Mouse (Mus musculus) kidney, embryonic 16.5 days (tissue): ENCODE data around the gene Tnip3. TPM values are rescaled to one million over a fixed set of nuclear protein-coding genes. Genes with fewer than 3 reads are reported as not detected.

ENCODE experiments used
- ATAC-seq: fragments of 200-750 bp; cut with Nextera tagmentation; 2 replicates; pipeline ENCODE4 v1.8.0; 2017; ENCODE audit warnings: moderate TSS enrichment; ENCODE audit not compliant: low FRiP score, low TSS enrichment
- H3K27ac ChIP-seq: fragments of 300-500 bp; sonication (generic); 2 replicates; pipeline ENCODE4 v1.5.1; 2014; ENCODE audit warnings: low read length
- H3K27me3 ChIP-seq: fragments of 300-500 bp; sonication (generic); 2 replicates; pipeline ENCODE4 v1.6.1; 2014; ENCODE audit warnings: low read length, control low read depth, mixed read lengths; ENCODE audit not compliant: insufficient read depth
- H3K36me3 ChIP-seq: fragments of 300-500 bp; sonication (generic); 2 replicates; pipeline ENCODE4 v1.6.1; 2014; ENCODE audit warnings: low read length, control low read depth, mixed read lengths; ENCODE audit not compliant: insufficient read depth
- H3K4me1 ChIP-seq: fragments of 300-500 bp; sonication (generic); 2 replicates; pipeline ENCODE4 v1.6.1; 2014; ENCODE audit warnings: low read length, control low read depth, mixed read lengths; ENCODE audit not compliant: insufficient read depth
- H3K4me2 ChIP-seq: fragments of 300-500 bp; sonication (generic); replicated peaks from 2 replicates; pipeline ENCODE4 v1.6.1; 2014; ENCODE audit warnings: low read depth, low read length
- H3K4me3 ChIP-seq: fragments of 300-500 bp; sonication (generic); 2 replicates; pipeline ENCODE4 v1.5.1; 2014; ENCODE audit warnings: mild to moderate bottlenecking, low read length
- H3K9ac ChIP-seq: fragments of 300-500 bp; sonication (generic); replicated peaks from 2 replicates; pipeline ENCODE4 v1.6.1; 2014; ENCODE audit warnings: low read length
- H3K9me3 ChIP-seq: fragments of 300-500 bp; sonication (generic); 2 replicates; pipeline ENCODE4 v1.6.1; 2016; ENCODE audit warnings: low read length, control low read depth
- WGBS: fragments of 180-500 bp; shearing (Covaris S2); extraction: QIAGEN DNeasy Blood & Tissue Kit; methylation state at CpG from one replicate; pipeline ENCODE4 v1.1.7; 2014; 5-methylcytosine and 5-hydroxymethylcytosine counted together
- polyA plus RNA-seq: library from polyadenylated mRNA; unstranded; fragments of >200 nt; fragmentation: Nextera tagmentation; extraction: Ambion mirVana; gene quantifications from 2 replicates; pipeline ENCODE4 v1.2.1, GENCODE M21; 2015

Gene Tnip3
- polyA plus RNA-seq: 0.09 and 0.17 TPM in 2 replicates

DNA sequence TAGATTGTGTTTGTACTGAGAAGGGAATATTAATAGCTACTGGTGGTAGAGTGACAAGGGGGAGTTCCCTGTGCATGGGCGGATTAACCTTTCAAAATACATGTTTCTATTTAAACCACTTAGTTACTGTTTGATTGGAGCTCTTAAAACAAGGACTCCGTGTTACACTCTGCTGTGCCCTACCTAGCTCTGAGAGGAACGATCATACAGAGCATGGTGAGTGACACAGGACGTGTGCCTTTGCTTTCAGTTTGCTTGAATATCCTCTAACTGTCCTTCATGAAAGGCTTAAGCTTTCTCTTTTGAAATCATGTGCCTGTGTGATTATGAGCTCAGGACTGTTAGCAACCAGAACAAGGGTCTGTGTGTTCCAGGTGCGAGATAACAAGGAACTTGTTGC, at the start of gene Tnip3:
Tnip3 (plus strand) TSS at position 122 of the 400 bp plus-strand sequence.
- H3K4me1 ChIP-seq: no peaks in the 10 kb centered on the region
- H3K27ac ChIP-seq: no peak within 1 kb of the TSS
- H3K4me2 ChIP-seq: no peak within 1 kb of the TSS
- no peak for ATAC-seq
- H3K9ac ChIP-seq: no peak within 1 kb of the TSS
- H3K4me3 ChIP-seq: no peak within 1 kb of the TSS
- no peaks in the 10 kb centered on the region for H3K27me3 ChIP-seq
- 80% methylated on average over 5 of the region's 5 CpGs for WGBS
- no peaks in the 10 kb centered on the region for H3K36me3 ChIP-seq
- H3K9me3 ChIP-seq: no peaks in the 10 kb centered on the region

DNA sequence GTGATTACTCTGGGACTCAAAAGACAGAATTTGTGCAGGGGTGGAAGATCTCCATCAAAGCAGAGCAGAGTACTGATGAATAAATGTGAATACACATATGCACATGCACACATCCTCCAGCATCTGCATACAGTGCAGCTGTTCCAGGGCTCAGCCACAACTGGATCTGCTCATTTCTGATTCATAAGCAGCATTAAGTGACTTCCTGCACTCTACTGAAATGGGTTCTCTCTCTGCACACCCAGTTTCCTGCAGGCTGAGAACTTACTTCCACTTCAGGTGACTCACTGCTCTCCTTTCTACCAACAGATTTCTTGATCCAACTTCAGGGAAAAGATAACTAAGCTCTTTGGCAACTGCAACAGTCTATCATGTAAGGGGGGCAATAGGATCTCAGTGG, 26.3 kb upstream of the Tnip3 start:
- H3K4me2 ChIP-seq: no peak overlapping the region
- no peak for ATAC-seq

DNA sequence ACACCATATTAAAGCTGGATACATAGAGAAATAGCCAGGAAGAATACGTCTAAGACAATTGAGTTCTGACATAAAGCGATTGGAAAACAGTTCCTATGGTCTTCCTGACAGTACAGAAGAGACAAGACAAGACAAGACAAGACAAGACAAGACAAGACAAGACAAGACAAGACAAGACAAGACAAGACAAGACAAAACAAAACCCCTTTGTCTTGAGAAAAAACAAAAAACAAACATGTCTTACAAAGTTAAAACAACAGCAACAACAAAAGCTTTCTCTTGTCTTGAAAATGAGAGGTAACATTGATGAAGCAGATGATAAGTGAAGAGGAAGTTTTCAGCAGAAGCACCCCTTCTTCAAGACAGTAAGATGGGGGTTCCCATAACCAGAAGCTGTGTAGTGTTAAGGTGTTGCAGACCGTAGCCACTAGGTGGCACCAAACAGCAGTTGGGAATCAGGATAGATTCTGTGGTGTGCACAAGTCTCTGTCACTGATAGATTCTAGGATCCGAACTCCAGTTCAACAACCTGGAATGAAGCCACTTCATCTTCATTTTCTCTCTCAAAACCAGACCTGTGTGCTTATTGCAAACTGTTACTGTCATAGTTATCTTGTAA, 15.0 kb upstream of the Tnip3 start:
- no peak overlapping the region for H3K4me2 ChIP-seq
- no peaks in the 10 kb centered on the region for H3K9me3 ChIP-seq
- H3K4me1 ChIP-seq: no peaks in the 10 kb centered on the region
- H3K36me3 ChIP-seq: no peaks in the 10 kb centered on the region
- H3K4me3 ChIP-seq: no peak overlapping the region
- no peaks in the 10 kb centered on the region for H3K27me3 ChIP-seq
- no peak overlapping the region for H3K9ac ChIP-seq
- ATAC-seq: peak; percentile 85; the same call in 1 of the 2 replicates
- no peak overlapping the region for H3K27ac ChIP-seq
- WGBS: 48% methylated on average over 4 of the region's 4 CpGs

More for the DNA sequence above, 26.3 kb upstream of the Tnip3 start:
- H3K4me3 ChIP-seq: no peak overlapping the region
- no peaks in the 10 kb centered on the region for H3K36me3 ChIP-seq
- no peak overlapping the region for H3K27ac ChIP-seq
- H3K27me3 ChIP-seq: no peaks in the 10 kb centered on the region
- H3K4me1 ChIP-seq: no peaks in the 10 kb centered on the region
- no peak overlapping the region for H3K9ac ChIP-seq
- no peaks in the 10 kb centered on the region for H3K9me3 ChIP-seq

DNA sequence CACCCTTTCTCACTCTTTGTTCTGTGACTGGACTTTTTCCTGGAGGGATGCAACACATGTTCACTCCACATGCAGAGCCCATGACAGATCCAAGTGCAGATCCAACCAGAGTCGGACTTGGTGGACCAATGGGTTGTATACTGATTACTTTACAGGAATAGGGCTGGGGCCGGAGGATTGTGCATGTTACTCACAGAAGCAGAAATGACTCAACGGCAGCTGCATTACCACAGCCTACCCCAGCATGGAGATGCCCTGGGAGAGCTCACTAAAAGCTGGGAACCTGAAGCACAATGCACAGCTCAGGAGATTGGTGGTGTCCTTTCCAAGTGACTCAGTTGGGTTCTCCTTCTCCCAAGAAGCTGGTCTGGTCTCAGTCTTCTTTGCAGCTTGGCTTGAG, 11.3 kb upstream of the Tnip3 start:
- 94% methylated on average over 3 of the region's 3 CpGs for WGBS

DNA sequence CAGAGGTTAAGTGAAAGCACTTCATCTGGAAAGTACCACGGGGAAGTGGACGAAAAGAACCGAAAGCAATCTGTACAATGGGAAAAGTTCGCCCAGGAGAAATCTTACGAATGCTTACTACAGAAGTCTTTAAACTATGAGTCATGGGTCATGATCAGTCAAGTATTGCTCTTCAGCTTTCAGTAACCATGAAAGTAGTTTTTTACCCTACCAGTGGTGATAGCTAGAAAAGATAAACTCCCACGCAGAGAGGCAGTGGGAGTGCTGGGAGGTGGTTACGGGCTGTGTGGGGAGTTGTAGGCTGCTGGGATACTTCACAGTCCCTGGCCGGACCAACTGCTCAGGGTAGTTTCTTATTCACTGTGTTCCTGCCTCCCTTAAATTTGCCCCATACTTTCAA, 8.4 kb upstream of the Tnip3 start:
- ATAC-seq: peak; percentile 69; the same call in 1 of the 2 replicates
- Histone ChIP-seq H3K36me3 (no peaks in the 10 kb centered on the region), H3K9ac (no peak overlapping the region), H3K9me3 (no peaks in the 10 kb centered on the region), H3K27ac (no peak overlapping the region), H3K27me3 (no peaks in the 10 kb centered on the region), H3K4me1 (no peaks in the 10 kb centered on the region), H3K4me3 (no peak overlapping the region), H3K4me2 (no peak overlapping the region; the same call in 1 of the 2 replicates)
- WGBS: 38% methylated on average over 8 of the region's 8 CpGs

More for the DNA sequence above, 11.3 kb upstream of the Tnip3 start:
- Histone ChIP-seq H3K9ac (no peak overlapping the region), H3K27ac (no peak overlapping the region), H3K36me3 (no peaks in the 10 kb centered on the region), H3K4me3 (no peak overlapping the region), H3K4me1 (no peaks in the 10 kb centered on the region), H3K9me3 (no peaks in the 10 kb centered on the region), H3K4me2 (no peak overlapping the region), H3K27me3 (no peaks in the 10 kb centered on the region)
- ATAC-seq: no peak

DNA sequence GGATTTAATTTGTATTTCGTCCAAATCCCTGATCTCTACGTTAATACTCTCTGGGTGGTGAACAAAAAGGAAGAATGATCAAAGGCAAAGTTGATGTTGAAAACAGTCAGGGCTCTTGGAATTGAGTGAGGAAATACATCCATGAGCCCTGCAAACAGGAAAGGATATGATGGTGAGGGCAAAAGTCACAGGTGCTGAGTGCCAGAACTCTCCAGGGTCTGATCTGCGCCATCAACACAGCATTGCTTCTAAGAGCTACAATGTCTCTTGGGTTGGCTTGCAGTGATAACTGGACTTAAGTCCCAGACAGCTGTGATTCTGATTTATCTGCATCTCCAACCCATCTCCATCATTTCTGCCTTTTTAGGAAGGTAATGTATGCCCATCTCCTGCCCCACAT, 4.3 kb upstream of the Tnip3 start:
- WGBS: 72% methylated on average over 3 of the region's 3 CpGs
- no peak for ATAC-seq
- Histone ChIP-seq H3K9ac (no peak overlapping the region), H3K4me3 (no peak overlapping the region), H3K27me3 (no peaks in the 10 kb centered on the region), H3K27ac (no peak overlapping the region), H3K4me1 (no peaks in the 10 kb centered on the region), H3K36me3 (no peaks in the 10 kb centered on the region), H3K9me3 (no peaks in the 10 kb centered on the region), H3K4me2 (no peak overlapping the region)

DNA sequence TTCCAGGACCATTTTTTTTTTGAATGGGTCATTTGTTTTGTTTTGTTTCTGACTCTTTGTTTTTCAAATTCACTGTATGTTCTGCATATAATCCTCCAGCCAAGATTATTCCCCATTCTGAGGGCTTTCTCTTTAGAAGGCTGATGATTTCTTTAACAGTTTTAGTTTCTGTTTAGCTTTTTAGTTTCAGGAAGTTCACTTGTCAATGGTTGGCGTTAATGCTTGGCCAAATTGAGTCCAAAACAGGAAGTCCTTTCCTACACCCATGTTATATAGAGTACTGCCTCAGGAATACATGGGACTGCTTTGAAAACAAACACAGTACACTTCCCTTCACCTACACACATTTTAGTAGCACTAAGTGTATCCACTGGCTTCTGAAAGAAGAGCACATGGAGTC, 2.8 kb downstream of the Tnip3 start:
- ATAC-seq: no peak
- 57% methylated on average over 1 of the region's 1 CpGs for WGBS
- Histone ChIP-seq H3K4me2 (no peak overlapping the region), H3K4me1 (no peaks in the 10 kb centered on the region), H3K36me3 (no peaks in the 10 kb centered on the region), H3K4me3 (no peak overlapping the region), H3K27ac (no peak overlapping the region), H3K27me3 (no peaks in the 10 kb centered on the region), H3K9ac (no peak overlapping the region), H3K9me3 (no peaks in the 10 kb centered on the region)

DNA sequence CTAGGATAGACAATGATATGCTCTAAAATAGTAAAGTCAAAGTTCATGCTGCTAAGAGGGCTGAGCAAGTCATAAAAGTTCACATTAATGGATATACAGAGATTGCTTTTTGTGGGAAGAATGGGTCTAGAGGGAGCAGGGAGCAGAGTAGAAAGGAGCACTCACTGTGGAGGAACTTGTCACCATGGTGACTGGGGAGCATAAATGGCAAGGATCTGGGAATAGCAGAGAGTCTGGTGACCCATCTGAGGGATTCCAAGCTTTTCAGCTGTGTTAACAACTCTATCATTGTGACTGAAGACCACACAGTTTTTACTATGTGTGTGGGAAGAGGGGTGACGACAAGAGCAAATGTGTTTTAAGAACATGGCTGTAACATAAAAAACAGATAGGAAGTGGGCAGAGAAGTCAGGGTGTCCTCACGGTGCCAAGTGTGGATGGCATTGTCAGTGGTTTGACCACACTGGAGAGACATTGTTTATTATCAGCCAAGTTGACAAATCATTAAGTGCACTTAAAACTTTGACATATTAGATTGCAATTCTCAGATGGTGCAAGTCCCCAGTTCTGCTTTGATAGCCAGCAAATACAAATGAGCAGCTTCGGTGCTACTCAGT, 6.2 kb downstream of the Tnip3 start:
- Histone ChIP-seq H3K4me3 (no peak overlapping the region), H3K9ac (no peak overlapping the region), H3K4me1 (no peaks in the 10 kb centered on the region), H3K27ac (no peak overlapping the region), H3K9me3 (no peaks in the 10 kb centered on the region), H3K36me3 (no peaks in the 10 kb centered on the region), H3K4me2 (no peak overlapping the region), H3K27me3 (no peaks in the 10 kb centered on the region)
- no peak for ATAC-seq
- WGBS: 72% methylated on average over 3 of the region's 3 CpGs

DNA sequence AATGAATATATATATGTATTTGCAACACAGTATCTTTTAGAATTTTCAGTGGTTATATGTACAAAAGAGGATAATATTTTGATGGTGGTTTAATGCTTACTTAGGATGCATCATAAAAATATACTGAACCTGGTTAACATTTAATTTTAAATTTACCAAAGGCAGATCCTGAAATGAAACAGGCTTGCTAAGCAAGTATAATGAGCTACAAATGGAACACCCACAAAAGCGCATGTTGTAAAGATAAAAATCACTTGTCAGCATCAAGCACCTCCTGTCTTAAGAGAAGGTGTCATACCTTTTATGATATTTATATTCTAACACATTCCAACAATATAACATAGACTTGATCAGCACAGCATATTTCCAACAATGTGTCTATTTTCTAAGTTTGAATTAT, 8.6 kb downstream of the Tnip3 start:
- 100% methylated on average over 1 of the region's 1 CpGs for whole genome bisulfite sequencing
- ATAC-seq: no peak
- Histone ChIP-seq H3K36me3 (no peaks in the 10 kb centered on the region), H3K9ac (no peak overlapping the region), H3K4me1 (no peaks in the 10 kb centered on the region), H3K27me3 (no peaks in the 10 kb centered on the region), H3K9me3 (no peaks in the 10 kb centered on the region), H3K4me2 (no peak overlapping the region), H3K4me3 (no peak overlapping the region), H3K27ac (no peak overlapping the region)

DNA sequence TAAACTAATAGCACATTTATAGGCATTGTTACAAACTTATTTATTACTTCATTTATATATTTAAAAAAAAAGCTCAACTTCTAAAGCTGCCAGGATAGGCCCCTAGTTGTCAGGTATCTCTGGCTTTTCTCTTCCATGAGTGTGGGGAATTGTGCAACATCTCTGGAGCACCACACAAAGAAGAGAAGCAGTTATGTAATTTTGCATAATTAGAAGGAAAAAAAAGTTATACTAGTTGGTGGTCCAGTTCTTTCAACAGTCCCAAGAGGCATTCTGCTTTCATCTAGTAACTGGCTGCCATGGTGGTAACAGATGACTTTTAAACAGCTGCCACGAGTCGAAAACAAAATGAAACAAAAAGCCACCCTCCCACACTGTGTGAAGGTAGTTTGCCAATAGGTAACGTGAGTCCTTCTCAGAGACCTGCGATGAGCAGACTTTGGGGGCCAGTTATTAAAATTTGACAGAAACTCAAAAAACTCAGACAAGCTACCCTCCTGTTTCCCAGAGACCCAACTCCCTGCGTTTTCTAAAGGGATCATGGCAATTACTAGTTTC, 12.3 kb downstream of the Tnip3 start:
- Histone ChIP-seq H3K4me2 (no peak overlapping the region), H3K36me3 (no peaks in the 10 kb centered on the region), H3K9me3 (no peaks in the 10 kb centered on the region), H3K27me3 (no peaks in the 10 kb centered on the region), H3K4me3 (no peak overlapping the region), H3K27ac (no peak overlapping the region), H3K9ac (no peak overlapping the region), H3K4me1 (no peaks in the 10 kb centered on the region)
- no peak for ATAC-seq
- WGBS: 43% methylated on average over 5 of the region's 5 CpGs
